Mouse (Mus musculus) neural tube, embryonic 11.5 days (tissue): Measurements from ENCODE around the gene Nav1. TPM values are rescaled to one million over a fixed set of nuclear protein-coding genes. Genes with fewer than 3 reads are reported as not detected.
A peak's percentile ranks its signal among the peaks of the same experiment; 100 is the strongest.

Experiments used
- ATAC-seq: fragments of 200-750 bp; cut with Nextera tagmentation; 2 replicates; pipeline ENCODE4 v1.8.0; 2017; ENCODE audit warnings: moderate number of reproducible peaks, mild to moderate bottlenecking, moderate TSS enrichment, moderate library complexity; ENCODE audit not compliant: insufficient read depth, low FRiP score, low TSS enrichment
- DNase-seq: peaks from one replicate; pipeline ENCODE4 v3.0.0-alpha.2; 2015; ENCODE audit warnings: low spot score
- H3K27ac ChIP-seq: fragments of 300-500 bp; sonication (generic); 2 replicates; pipeline ENCODE4 v1.5.1; 2014; ENCODE audit warnings: low read depth, mild to moderate bottlenecking, low read length
- H3K27me3 ChIP-seq: fragments of 300-500 bp; sonication (generic); 2 replicates; pipeline ENCODE4 v1.6.1; 2014; ENCODE audit warnings: mild to moderate bottlenecking, low read length, mixed read lengths; ENCODE audit not compliant: control insufficient read depth, insufficient read depth
- H3K36me3 ChIP-seq: fragments of 300-500 bp; sonication (generic); 2 replicates; pipeline ENCODE4 v1.6.1; 2014; ENCODE audit warnings: mild to moderate bottlenecking, low read length, moderate library complexity, mixed read lengths; ENCODE audit not compliant: control insufficient read depth, insufficient read depth
- H3K4me1 ChIP-seq: fragments of 300-500 bp; sonication (generic); 2 replicates; pipeline ENCODE4 v1.6.1; 2014; ENCODE audit warnings: low read length, mixed read lengths; ENCODE audit not compliant: control insufficient read depth, insufficient read depth
- H3K4me2 ChIP-seq: fragments of 300-500 bp; sonication (generic); 2 replicates; pipeline ENCODE4 v1.6.1; 2014; ENCODE audit warnings: low read depth, mild to moderate bottlenecking, moderate library complexity
- H3K4me3 ChIP-seq: fragments of 300-500 bp; sonication (generic); 2 replicates; pipeline ENCODE4 v1.5.1; 2014; ENCODE audit warnings: low read depth, low read length
- H3K9ac ChIP-seq: fragments of 300-500 bp; sonication (generic); 2 replicates; pipeline ENCODE4 v1.6.1; 2014; ENCODE audit warnings: mild to moderate bottlenecking, low read length
- H3K9me3 ChIP-seq: fragments of 300-500 bp; sonication (generic); 2 replicates; pipeline ENCODE4 v1.6.1; 2016; ENCODE audit warnings: low read length; ENCODE audit not compliant: control insufficient read depth
- WGBS: fragments of 180-500 bp; shearing (Covaris S2); extraction: QIAGEN DNeasy Blood & Tissue Kit; methylation state at CpG from one replicate; pipeline ENCODE4 v1.1.7; 2014; 5-methylcytosine and 5-hydroxymethylcytosine counted together
- polyA plus RNA-seq: library from polyadenylated mRNA; unstranded; fragments of >200 nt; fragmentation: Nextera tagmentation; extraction: Ambion mirVana; gene quantifications from 2 replicates; pipeline ENCODE4 v1.2.1, GENCODE M21; 2014

The Nav1 gene
- polyA plus RNA-seq, 1 experiment from 2014 or later: 18.1 TPM

DNA sequence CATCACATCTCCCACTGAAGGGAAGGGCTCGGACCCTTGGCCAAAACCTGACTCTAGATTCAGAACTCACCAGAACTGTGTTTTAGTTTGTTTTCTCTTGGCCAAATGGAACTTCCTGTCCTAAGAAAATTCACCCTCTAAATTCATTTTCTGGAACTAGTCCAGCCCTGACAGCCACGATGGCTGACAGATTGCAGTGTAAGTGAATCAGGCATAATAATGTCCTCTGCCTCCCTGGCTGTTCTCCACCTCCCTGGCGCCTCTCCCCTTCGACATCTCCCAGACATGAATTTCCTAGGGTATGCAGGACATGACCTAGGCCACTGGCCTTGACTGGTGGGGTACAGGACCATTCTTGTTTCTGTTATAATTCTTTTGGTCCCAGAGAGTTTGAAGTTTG is 144.8 kb downstream of the Nav1 start:
- 85% methylated on average over 4 of the region's 4 CpGs for WGBS
- H3K4me1 ChIP-seq: no peaks in the 10 kb centered on the region
- H3K9ac ChIP-seq: no peak overlapping the region
- no peak overlapping the region for H3K4me2 ChIP-seq
- no peak for DNase-seq
- H3K27me3 ChIP-seq: no peaks in the 10 kb centered on the region
- ATAC-seq: no peak
- no peak overlapping the region for H3K4me3 ChIP-seq
- H3K9me3 ChIP-seq: no peaks in the 10 kb centered on the region
- no peak overlapping the region for H3K27ac ChIP-seq
- H3K36me3 ChIP-seq: no peaks in the 10 kb centered on the region; the same call in 1 of the 2 replicates

DNA sequence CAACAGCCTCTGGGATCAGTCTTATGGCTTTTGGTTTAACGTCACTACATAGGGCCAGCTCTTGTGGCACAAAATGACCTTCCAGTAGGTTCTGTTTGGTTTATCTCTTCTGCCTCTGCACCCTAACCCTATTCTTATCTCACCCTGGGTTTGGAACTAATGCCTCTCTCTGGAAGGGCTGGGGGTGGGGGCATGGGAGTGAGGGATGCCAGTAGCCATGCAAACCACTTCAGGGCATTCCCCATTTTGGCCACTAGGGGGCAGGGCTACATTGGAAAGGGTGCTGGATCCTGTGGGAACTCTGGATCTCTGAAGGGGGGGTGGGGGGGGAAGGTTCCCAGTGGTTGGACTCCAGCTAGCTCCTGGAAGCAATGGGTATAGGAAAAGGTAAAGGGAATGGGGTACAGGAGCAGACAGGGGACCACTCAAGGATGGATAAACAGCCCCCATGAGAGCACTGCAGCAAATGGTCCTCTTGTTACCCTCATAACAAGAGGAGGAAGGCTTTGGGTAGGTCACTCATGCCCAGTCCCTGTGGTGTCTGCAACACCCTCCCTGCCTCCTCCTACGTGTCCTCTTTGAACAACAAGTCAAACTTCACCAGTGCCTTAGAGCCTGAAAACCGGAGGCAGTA is 145.9 kb downstream of the Nav1 start:
- Histone ChIP-seq H3K9me3 (no peaks in the 10 kb centered on the region), H3K27ac (no peak overlapping the region), H3K9ac (no peak overlapping the region), H3K27me3 (no peaks in the 10 kb centered on the region), H3K4me1 (no peaks in the 10 kb centered on the region), H3K4me3 (no peak overlapping the region), H3K4me2 (no peak overlapping the region), H3K36me3 (peaks cover 2% of the 10 kb centered on the region; the same call in 1 of the 2 replicates)
- ATAC-seq (no peak), DNase-seq (peak; percentile 74)
- WGBS: 69% methylated on average over 3 of the region's 3 CpGs

DNA sequence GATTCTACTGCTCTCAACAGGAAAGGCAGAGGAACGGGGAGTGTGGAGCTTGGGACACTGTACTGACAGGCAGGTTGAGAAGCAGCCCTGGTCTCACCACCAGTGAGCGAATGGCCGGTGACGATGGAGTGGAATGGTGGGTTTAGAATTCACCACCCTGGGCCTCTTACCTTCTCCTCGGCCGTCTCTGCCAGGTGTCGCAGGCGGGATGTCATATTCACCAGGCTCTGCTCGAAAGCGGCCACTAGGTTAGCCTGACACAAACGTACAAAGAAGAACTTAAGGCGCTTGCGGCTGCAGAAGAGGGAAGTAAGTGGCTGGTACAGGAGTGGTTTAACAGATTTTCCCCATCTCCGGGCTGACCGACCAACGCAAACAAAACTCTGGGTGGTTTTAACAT is 146.6 kb downstream of the Nav1 start:
- ATAC-seq (no peak), DNase-seq (no peak)
- 93% methylated on average over 16 of the region's 16 CpGs for WGBS
- Histone ChIP-seq H3K4me1 (no peaks in the 10 kb centered on the region), H3K9me3 (no peaks in the 10 kb centered on the region), H3K36me3 (peaks cover 2% of the 10 kb centered on the region; the same call in 1 of the 2 replicates), H3K9ac (no peak overlapping the region), H3K4me3 (no peak overlapping the region), H3K27ac (no peak overlapping the region), H3K4me2 (no peak overlapping the region), H3K27me3 (no peaks in the 10 kb centered on the region)

DNA sequence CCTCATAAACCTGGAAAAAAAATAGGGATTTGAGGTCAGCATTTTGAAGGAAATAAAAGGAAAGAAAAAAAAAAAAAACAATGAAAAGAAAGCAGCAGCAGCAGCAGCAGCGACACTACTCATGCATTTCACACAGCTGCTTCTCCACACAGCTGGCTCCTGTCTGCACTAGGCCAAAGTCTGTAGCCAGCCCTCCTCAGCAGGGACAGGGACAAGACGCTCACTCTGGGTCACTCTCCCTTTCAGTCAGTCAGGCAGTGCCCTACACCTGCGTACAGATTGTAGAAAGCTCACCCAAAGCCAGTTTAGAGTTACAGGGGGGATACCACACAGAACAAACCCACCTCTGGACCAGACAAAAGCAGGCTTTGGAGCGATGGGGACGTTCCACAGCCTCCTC is 149.2 kb downstream of the Nav1 start:
- Histone ChIP-seq H3K9me3 (no peaks in the 10 kb centered on the region), H3K27me3 (no peaks in the 10 kb centered on the region), H3K36me3 (peaks cover 10% of the 10 kb centered on the region), H3K4me1 (no peaks in the 10 kb centered on the region), H3K27ac (no peak overlapping the region), H3K4me2 (no peak overlapping the region), H3K4me3 (no peak overlapping the region), H3K9ac (no peak overlapping the region)
- no peak for DNase-seq
- WGBS: 88% methylated on average over 5 of the region's 5 CpGs
- ATAC-seq: no peak

DNA sequence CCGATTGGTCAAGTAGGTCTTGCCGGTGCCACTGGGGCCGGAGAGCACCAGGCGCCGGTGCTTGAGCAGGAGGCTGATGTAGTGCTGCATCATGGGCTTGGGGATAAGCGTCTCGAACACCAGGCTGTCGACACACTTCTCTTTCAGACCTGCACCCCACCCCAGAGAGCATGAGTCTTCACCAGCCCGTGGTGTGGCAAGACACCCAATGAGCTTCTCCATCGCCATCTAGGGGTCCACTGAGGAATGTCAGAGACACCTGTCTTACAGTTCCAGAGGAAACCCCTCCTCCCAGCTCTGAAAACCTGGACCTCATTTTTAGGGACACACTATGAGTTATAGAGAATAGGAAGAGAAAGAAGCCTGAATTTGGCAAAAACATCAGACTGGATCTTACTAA is 154.8 kb downstream of the Nav1 start:
- H3K27ac ChIP-seq: no peak overlapping the region
- H3K4me2 ChIP-seq: no peak overlapping the region
- H3K9ac ChIP-seq: no peak overlapping the region
- 77% methylated on average over 10 of the region's 10 CpGs for WGBS
- H3K9me3 ChIP-seq: no peaks in the 10 kb centered on the region
- ATAC-seq (no peak), DNase-seq (peak; percentile 43)
- H3K4me3 ChIP-seq: no peak overlapping the region
- no peaks in the 10 kb centered on the region for H3K27me3 ChIP-seq
- no peaks in the 10 kb centered on the region for H3K4me1 ChIP-seq
- H3K36me3 ChIP-seq: peaks cover 19% of the 10 kb centered on the region

DNA sequence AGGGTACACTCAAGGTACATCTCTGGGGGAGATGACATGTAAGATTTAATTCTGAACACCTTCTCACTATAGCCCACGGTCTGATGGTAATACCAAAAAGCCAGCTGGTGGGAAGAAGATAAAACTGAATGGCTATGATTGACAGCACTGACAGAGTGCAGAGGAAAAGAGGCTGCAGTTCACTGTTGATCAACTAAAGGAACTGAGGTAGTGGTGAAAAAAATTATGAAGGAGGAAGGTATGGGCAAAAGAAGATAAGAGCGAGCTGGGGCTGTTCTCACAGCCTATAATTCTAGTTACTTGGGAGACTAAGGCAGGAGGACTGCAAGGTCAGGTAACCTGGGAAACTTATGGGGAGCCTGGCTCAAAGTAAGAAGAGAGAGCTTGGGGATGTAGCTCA is 155.7 kb downstream of the Nav1 start:
- H3K4me2 ChIP-seq: no peak overlapping the region
- H3K27ac ChIP-seq: no peak overlapping the region
- H3K9ac ChIP-seq: no peak overlapping the region
- ATAC-seq (no peak), DNase-seq (no peak)
- no peaks in the 10 kb centered on the region for H3K27me3 ChIP-seq
- no peaks in the 10 kb centered on the region for H3K4me1 ChIP-seq
- H3K36me3 ChIP-seq: peaks cover 17% of the 10 kb centered on the region
- no peak overlapping the region for H3K4me3 ChIP-seq
- no peaks in the 10 kb centered on the region for H3K9me3 ChIP-seq
- 90% methylated on average over 2 of the region's 2 CpGs for WGBS

DNA sequence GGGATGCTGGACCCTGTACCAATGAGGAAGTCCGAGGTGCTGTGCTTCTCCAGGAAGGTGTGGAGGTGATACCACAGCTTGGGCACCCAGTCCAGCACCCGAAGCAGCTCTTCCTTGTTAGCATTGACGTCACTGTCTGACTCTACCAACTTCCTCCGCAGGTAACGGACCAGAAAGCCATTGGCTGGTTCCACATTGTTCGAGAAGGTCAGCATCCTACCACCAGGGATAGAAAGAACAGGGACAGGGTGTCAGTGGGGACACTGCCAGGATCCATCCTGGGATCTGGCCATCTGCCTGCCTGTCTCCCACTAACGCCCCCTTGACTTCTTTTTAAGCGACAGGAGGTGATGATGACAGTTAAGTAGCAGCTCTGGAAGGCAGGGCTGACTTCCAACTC is 157.2 kb downstream of the Nav1 start:
- Histone ChIP-seq H3K4me1 (no peaks in the 10 kb centered on the region), H3K9me3 (no peaks in the 10 kb centered on the region), H3K4me3 (no peak overlapping the region), H3K36me3 (peaks cover 17% of the 10 kb centered on the region), H3K4me2 (no peak overlapping the region), H3K27ac (no peak overlapping the region), H3K27me3 (no peaks in the 10 kb centered on the region), H3K9ac (no peak overlapping the region)
- DNase-seq: no peak
- WGBS: 94% methylated on average over 8 of the region's 8 CpGs
- ATAC-seq: no peak

DNA sequence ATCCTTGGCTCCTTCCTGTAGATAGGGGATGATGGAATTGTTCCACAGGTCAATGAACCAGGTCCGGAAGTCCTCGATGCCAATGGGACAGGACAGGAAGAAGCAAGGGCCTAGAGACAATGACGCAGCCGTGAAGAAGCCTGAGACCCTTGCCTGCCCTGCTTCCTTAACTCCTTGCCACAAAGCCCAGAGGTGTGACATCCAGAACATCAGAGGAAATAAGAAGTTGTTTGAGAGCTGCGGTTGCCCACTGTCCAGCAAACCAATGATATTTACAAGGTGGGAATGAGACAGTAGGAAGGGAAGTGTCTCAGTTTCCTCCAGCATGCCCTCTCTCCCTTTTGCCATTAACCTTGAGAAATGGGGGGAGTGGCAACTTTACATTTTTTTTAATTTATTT is 158.2 kb downstream of the Nav1 start:
- Histone ChIP-seq H3K4me3 (no peak overlapping the region), H3K4me2 (no peak overlapping the region), H3K4me1 (no peaks in the 10 kb centered on the region), H3K36me3 (peaks cover 11% of the 10 kb centered on the region), H3K27ac (no peak overlapping the region), H3K9ac (no peak overlapping the region), H3K9me3 (no peaks in the 10 kb centered on the region), H3K27me3 (no peaks in the 10 kb centered on the region)
- DNase-seq: no peak
- WGBS: 94% methylated on average over 5 of the region's 5 CpGs
- no peak for ATAC-seq

DNA sequence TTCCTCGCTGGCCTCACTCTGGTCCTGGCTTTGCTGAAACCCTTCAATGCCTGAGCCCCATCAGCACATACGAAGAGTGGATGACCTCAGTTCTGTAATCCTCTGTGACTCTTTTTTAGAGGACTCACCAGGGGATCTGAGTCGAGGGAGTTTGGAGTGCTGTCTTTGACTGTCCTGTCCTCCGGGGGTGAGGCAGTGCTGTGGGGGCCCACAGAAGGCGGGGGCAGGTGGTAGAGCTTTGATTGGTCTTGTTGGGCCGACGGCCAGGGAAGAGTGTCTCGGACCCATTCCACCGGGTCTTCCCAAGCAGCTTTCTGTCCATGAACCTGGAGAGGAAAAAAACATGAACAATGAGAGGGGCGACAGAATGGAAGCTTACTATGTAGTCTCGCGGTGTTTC is 163.6 kb downstream of the Nav1 start:
- DNase-seq (no peak), ATAC-seq (no peak)
- Histone ChIP-seq H3K4me2 (no peak overlapping the region), H3K9ac (no peak overlapping the region), H3K4me3 (no peak overlapping the region), H3K36me3 (peaks cover 15% of the 10 kb centered on the region), H3K4me1 (no peaks in the 10 kb centered on the region), H3K27ac (no peak overlapping the region), H3K27me3 (no peaks in the 10 kb centered on the region), H3K9me3 (no peaks in the 10 kb centered on the region)
- 94% methylated on average over 12 of the region's 12 CpGs for WGBS
